Comparison of ENCODE assay signal across 24 mouse cellular contexts in the genomic region with DNA sequence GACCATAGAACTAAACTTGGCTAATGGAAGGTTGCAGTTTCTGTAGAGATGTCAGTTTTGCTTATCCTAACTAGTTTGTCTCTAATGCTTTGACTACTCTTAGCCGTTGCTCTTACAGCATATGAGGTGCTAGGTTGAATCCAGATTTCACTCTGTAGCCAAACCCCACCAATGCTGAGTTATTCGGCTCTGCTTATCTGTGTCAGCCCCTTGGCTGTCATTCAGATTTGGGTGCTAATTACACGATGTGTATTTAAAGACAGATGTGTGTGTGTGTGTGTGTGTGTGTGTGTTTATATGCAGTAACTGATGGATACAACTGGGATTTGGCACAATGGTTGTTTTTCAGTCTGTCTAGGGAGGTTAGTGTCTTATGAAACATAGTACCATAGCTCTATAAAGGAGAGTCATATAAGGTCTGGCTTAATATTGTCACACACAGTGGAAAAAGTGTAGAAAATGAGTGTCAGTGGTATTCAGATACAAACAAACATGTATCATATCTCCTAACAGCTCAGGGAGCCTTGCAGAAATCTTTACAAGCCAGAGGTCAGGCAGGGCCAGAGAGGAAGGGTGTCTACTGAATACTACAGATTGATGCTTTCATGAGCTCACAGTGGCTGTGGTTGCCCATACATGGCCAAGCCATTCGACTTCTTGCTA.
A peak's percentile ranks its signal among the peaks of the same experiment; 100 is the strongest.
DNase-seq lines count a peak whose midpoint lies in the region; ATAC-seq and TF ChIP-seq lines count a peak whose summit lies in the region.
"Had no signal": no experiment of that assay in that cellular context is flagged by ENCODE, and none has a peak within 500 bp of the region (broad histone marks: within the 10 kb centered on the region; RNA-seq: fewer than 3 reads in every experiment).

No protein-coding gene starts in this region.

- DNase-seq in lung, embryonic 14.5 days: peak; percentile 73
- DNase-seq in lung, postnatal 25 days (ENCODE audit: low spot score): no peak
- no peak for DNase-seq in lung, adult 18-20 months
- DNase-seq in lung, postnatal 10 days: peak; percentile 38
- DNase-seq in spleen, postnatal 4 days (ENCODE audit: low spot score in 2 of 2): no peak
- DNase-seq: adrenal gland, adult 8-10 months; adrenal gland, postnatal 14 days; adrenal gland, postnatal 36 days; B cell, adult 2 months; cerebellum, adult 11-12 months; cerebellum, adult 2 months; cerebellum, adult 9-10 months; cerebellum, postnatal 10 days; cerebellum, postnatal 25 days had no signal

- H3K9ac ChIP-seq in lung, embryonic 14.5 days: no peak overlapping the region
- H3K9ac ChIP-seq in lung, embryonic 16.5 days (ENCODE audit: low read length): no peak overlapping the region
- H3K9ac ChIP-seq: embryonic facial prominence, embryonic 12.5 days; forebrain, embryonic 13.5 days; forebrain, embryonic 15.5 days had no signal

- H3K4me3 ChIP-seq in lung, embryonic 14.5 days (ENCODE audit: low read depth, low read length): no peak overlapping the region
- no peak overlapping the region for H3K4me3 ChIP-seq in lung, embryonic 16.5 days (ENCODE audit: low read length)
- H3K4me3 ChIP-seq: embryonic facial prominence, embryonic 10.5 days; embryonic facial prominence, embryonic 12.5 days; forebrain, embryonic 13.5 days; forebrain, embryonic 15.5 days had no signal

- no peak for TF ChIP-seq CTCF in lung, embryonic 14.5 days (IDR thresholded peaks at IDR 0.05; ENCODE audit: low read depth)

- peak; percentile 85 for ATAC-seq in lung, embryonic 14.5 days (ENCODE audit: insufficient read depth)
- peak; percentile 86 for ATAC-seq in lung, embryonic 16.5 days (ENCODE audit: low read depth)
- ATAC-seq: activated CD4-positive, CD25-positive, alpha-beta regulatory T cell, adult 4 months; CD4-positive, CD25-positive, alpha-beta regulatory T cell, adult 4 months; forebrain, embryonic 13.5 days; forebrain, embryonic 15.5 days; Patski had no signal

- no peaks in the 10 kb centered on the region for H3K36me3 ChIP-seq in lung, embryonic 14.5 days (ENCODE audit: insufficient read depth)
- no peaks in the 10 kb centered on the region for H3K36me3 ChIP-seq in lung, embryonic 16.5 days (ENCODE audit: control insufficient read depth, insufficient read depth, low read length)
- H3K36me3 ChIP-seq: embryonic facial prominence, embryonic 10.5 days; embryonic facial prominence, embryonic 12.5 days; forebrain, embryonic 15.5 days; G1E had no signal

- no peak overlapping the region for H3K27ac ChIP-seq in lung, embryonic 14.5 days (ENCODE audit: low read depth)
- no peak overlapping the region for H3K27ac ChIP-seq in lung, embryonic 16.5 days (ENCODE audit: low read length)
- H3K27ac ChIP-seq: embryonic facial prominence, embryonic 10.5 days; embryonic facial prominence, embryonic 12.5 days; forebrain, embryonic 13.5 days; forebrain, embryonic 15.5 days had no signal

- H3K9me3 ChIP-seq in lung, embryonic 14.5 days (ENCODE audit: low read depth, low read length): no peaks in the 10 kb centered on the region
- H3K9me3 ChIP-seq in lung, embryonic 16.5 days (ENCODE audit: control insufficient read depth, low read length): no peaks in the 10 kb centered on the region
- H3K9me3 ChIP-seq: embryonic facial prominence, embryonic 10.5 days; embryonic facial prominence, embryonic 12.5 days; forebrain, embryonic 13.5 days; forebrain, embryonic 15.5 days; G1E had no signal

- WGBS in lung, embryonic 14.5 days: 25% methylated on average over 4 of the region's 4 CpGs
- WGBS in lung, embryonic 16.5 days: 37% methylated on average over 4 of the region's 4 CpGs

- no peaks in the 10 kb centered on the region for H3K4me1 ChIP-seq in lung, embryonic 14.5 days (ENCODE audit: insufficient read depth)
- H3K4me1 ChIP-seq in lung, embryonic 16.5 days (replicated peaks; ENCODE audit: control insufficient read depth, insufficient read depth, low read length): no peaks in the 10 kb centered on the region; the same call in 1 of the 2 replicates
- H3K4me1 ChIP-seq: embryonic facial prominence, embryonic 10.5 days; embryonic facial prominence, embryonic 12.5 days; forebrain, embryonic 13.5 days; forebrain, embryonic 15.5 days had no signal

- H3K4me2 ChIP-seq in lung, embryonic 14.5 days: no peak overlapping the region
- no peak overlapping the region for H3K4me2 ChIP-seq in lung, embryonic 16.5 days (ENCODE audit: low read depth, low read length)
- H3K4me2 ChIP-seq: embryonic facial prominence, embryonic 12.5 days; forebrain, embryonic 13.5 days; forebrain, embryonic 15.5 days had no signal

- no peaks in the 10 kb centered on the region for H3K27me3 ChIP-seq in lung, embryonic 14.5 days (ENCODE audit: insufficient read depth, low read length)
- H3K27me3 ChIP-seq in lung, embryonic 16.5 days (ENCODE audit: control insufficient read depth, insufficient read depth, low read depth, low read length): no peaks in the 10 kb centered on the region
- H3K27me3 ChIP-seq: CH12.LX; embryonic facial prominence, embryonic 12.5 days; forebrain, embryonic 13.5 days; forebrain, embryonic 15.5 days; Patski had no signal

Comparison
In these comparisons a context has a peak if more than half of its experiments do, and no peak if none do; other contexts are left out.
1. DNase-seq: peak in lung, embryonic 14.5 days (single experiment) and lung, postnatal 10 days (single experiment); none in lung, postnatal 25 days (single experiment), lung, adult 18-20 months (0 of 2) and spleen, postnatal 4 days (0 of 2).